Mouse (Mus musculus): Measurements from ENCODE around the gene Bsph1.
"Not testable (repeated sequence)": the region's sequence is repeated elsewhere in the genome, so short reads cannot be mapped to it uniquely, and the experiment has no call there.

Gene Bsph1

DNA sequence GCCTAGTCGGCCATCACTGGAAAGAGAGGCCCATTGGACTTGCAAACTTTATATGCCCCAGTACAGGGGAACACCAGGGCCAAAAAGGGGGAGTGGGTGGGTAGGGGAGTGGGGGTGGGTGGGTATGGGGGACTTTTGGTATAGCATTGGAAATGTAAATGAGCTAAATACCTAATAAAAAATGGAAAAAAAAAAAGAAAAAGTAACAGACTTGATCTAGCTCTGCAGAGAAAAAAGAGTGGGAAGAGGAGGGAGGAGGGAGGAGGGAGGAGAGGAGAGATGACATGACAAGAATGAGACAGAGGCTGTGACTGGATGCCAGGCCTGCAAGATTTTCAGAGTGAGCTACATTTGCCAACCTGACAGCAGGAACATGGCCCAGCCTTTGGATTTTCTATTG lies at the start of gene Bsph1:
Bsph1 (plus strand) TSS at position 301 of the 400 bp plus-strand sequence.
- DNase-seq: not testable (repeated sequence)

DNA sequence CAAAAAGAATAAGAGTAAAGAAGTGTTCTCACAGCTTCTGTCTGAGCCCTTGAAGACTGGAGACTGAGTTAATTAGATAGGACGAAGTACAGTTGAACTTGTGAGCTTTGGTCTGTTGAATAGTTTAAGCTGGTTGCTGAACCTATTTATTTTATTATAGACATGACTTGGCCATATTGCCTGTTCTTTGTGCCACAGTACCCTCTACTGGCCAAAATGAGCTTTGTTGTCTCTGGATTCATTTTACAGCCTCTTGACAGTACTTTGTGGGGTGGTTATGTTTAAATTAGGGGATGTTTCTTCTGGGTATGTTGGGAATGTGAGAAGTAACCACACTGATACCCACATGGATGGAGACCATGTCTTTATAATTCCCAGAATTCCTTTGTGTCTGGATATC lies 60.9 kb downstream of the Bsph1 start:
- DNase-seq: no peak
